Mouse (Mus musculus): Measurements from ENCODE around the gene Cnr2. TPM values are rescaled to one million over a fixed set of nuclear protein-coding genes. Genes with fewer than 3 reads are reported as not detected.

The Cnr2 gene
- total RNA-seq, 2 experiments from 2014 or later, result 0.09 TPM; not detected in 1

DNA sequence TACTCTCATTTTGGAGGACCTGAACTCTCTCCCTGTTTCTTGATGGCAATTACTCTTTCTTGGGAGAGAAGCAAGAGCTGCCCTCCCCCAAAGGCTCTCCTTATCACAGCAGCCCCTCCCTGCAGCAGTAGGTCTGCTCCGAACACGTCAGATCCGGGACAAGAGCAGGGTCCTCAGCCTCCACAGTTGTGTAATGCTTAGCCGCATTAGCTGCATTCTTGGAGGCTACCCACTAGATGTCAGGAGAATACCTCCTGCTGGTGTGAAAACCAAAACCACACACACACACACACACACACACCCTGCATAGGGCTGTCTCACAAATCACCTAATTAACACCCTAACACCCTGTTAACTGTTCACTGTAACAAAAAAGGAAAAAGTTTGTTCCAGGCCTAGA, 2.3 kb upstream of the Cnr2 start:
- intact Hi-C loops (cut with DNase I), result loop anchor here (5.0 kb wide), 1 partner anchor 69 kb away; the partner anchor contains the start of gene Gale

DNA sequence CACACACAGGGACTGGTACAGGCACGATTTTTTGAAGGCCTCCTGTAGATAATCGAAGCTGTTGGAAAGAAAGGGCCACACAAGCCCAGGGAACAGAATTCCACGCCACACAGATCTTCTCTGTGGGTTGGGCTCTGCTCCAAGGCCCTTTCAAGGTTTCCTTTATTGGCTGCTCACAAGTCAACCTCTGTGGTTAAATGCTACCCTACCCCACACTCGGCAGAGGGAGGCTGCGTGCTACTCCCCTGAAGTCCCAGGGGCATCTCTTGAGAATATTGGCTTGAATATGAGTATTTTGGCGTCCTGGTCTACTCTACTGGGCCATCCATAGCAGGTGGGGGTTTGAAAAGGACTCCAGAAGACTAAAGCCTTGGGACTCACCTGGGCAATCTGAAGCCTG, 963 bp downstream of the Cnr2 start:
- no peak for DNase-seq (ENCODE audit: low spot score in 2 of 2)
- intact Hi-C loops (cut with DNase I), result no loop called here

More for the DNA sequence above, 2.3 kb upstream of the Cnr2 start:
- no peak for DNase-seq (ENCODE audit: low spot score in 2 of 2)

DNA sequence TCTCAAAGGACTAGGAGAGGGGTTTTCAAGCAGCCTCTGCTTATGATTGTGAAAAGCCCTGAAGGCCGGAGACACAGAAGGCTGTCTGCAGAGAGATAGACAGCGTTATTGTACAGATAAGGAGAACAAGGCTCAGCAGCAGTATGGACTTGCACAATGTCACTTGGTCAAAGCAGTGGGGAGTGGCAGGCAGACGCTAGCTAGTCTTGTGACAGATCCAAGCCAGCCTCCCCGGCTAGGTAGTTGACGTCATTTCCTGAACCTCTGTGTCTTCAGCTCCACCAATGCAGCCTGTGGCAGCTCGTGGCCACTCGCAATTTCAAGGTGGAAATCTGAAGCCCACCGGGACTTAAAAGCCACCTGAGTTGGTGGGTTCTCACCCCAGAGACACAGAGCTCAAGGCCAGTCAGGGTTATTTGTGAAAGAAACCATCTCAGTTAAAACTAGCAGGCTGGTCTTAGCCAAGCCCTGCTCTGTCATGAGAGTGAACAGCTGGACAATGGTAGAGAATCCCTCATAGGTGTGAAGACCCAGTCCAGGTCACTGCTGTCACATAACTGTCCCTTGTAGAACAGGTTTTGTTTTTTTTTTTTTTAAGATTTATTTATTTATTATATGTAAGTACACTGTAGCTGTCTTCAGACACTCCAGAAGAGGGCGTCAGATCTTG, 3.3 kb downstream of the Cnr2 start:
- intact Hi-C loops (cut with DNase I), result no loop called here
- DNase-seq (ENCODE audit: low spot score in 2 of 2), result no peak

DNA sequence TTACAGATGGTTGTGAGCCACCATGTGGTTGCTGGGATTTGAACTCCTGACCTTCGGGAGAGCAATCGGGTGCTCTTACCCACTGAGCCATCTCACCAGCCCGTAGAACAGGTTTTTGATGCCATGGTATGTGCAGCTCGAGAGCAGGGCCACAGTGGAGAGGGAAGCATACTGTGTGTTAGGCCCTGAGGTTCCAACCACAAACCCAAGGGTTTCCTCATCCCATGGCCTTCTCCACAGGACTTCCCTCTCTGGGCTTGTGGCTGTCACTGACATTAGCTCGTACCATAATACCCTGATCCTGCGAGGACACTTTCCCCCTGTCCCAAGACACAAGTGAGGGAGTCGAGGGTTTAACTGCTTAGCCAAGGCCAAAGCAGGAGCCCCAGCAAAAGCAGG, 3.9 kb downstream of the Cnr2 start:
- intact Hi-C loops (cut with DNase I), result no loop called here

DNA sequence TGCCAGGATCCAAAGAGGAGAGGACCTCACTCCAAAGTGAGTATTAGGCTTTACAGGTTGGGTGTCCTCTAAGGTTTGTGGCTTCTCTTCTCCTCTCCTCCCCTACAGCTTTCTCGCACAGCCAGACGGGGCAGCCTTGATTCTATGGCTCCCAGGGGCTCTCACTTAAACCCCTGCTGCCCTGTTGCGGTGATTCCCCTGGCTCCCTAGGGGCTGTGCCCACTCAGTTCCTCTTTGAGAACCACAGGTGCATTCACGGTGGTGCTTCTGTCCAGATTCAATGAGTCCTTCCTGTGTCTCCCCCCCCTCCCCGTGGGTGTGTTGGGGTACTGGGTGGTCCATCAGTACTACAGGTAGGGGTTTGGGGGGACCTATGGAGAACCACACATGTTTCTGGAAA, 4.8 kb downstream of the Cnr2 start:
- intact Hi-C loops (cut with DNase I), result no loop called here

More for the DNA sequence above, 3.9 kb downstream of the Cnr2 start:
- DNase-seq (ENCODE audit: low spot score in 2 of 2), result no peak

DNA sequence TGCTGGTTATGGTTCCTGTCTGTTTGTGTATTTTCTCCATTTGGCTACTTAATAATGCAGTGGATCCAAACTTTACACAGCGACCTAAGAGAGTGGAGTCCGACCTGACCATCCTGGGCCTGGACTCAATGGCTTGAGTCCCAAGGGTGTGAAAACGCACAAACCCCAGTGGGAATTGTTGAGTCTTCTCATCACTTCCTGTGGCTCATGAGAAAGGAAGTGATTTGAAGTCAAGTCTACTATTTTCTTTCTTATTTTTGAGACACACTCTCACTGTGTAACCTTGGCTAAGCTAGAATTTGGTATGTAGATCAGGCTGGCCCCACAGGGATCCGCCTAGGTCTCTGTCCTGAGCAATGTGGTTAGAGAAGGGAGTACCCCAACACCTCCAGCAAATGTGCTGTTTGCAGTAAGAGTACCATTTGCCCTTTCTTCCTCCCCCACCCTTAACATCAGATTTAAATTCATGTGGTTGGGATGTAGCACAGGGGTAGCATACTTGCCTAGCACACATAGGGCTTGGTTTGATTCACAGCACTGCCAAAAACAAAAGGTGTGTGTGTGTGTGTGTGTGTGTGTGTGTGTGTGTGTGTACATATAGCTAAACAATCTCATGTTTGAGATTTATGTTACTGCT, 7.5 kb downstream of the Cnr2 start:
- intact Hi-C loops (cut with DNase I), result no loop called here
- DNase-seq (ENCODE audit: low spot score in 2 of 2), result no peak

More for the DNA sequence above, 4.8 kb downstream of the Cnr2 start:
- no peak for DNase-seq (ENCODE audit: low spot score in 2 of 2)

DNA sequence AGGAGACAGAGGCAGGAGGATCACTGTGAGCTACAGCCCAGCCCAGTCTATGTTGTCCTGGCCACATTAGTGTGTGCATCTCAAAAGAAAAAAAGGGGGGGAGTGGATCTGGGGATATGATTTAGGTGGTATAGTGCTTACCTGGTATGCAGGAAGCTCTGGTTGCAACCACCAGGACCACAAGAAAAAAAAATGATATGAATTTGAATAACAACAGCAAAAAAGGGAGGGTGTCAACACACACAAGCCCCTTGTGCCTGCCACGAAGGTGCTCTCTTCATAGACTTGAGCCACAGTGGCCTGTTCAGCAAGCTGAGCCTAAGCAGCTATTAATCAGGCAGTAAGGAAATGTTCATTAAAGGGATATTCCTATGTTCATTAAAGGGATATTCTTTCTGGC, 9.6 kb downstream of the Cnr2 start:
- no peak for DNase-seq (ENCODE audit: low spot score in 2 of 2)
- intact Hi-C loops (cut with DNase I), result no loop called here

DNA sequence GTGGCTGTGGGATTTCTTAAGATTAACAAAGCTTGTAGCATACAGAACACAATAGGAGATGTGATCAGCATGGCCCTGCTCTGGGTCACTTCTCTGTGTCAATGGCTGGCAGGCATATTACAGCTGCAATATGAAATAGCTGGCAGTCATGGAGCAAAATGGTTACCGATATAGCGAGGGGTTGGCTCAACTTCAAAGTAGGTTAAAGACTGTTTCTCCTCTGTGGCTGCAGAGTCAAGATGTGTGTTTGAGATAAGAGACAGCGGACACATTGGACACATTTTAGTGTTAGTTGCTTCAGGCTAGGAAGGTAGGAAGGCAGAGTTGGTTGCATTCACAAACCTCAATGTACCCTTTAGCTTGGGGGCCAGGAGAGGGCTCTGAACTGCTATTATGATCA, 11.4 kb downstream of the Cnr2 start:
- no peak for DNase-seq (ENCODE audit: low spot score in 2 of 2)
- intact Hi-C loops (cut with DNase I), result no loop called here

DNA sequence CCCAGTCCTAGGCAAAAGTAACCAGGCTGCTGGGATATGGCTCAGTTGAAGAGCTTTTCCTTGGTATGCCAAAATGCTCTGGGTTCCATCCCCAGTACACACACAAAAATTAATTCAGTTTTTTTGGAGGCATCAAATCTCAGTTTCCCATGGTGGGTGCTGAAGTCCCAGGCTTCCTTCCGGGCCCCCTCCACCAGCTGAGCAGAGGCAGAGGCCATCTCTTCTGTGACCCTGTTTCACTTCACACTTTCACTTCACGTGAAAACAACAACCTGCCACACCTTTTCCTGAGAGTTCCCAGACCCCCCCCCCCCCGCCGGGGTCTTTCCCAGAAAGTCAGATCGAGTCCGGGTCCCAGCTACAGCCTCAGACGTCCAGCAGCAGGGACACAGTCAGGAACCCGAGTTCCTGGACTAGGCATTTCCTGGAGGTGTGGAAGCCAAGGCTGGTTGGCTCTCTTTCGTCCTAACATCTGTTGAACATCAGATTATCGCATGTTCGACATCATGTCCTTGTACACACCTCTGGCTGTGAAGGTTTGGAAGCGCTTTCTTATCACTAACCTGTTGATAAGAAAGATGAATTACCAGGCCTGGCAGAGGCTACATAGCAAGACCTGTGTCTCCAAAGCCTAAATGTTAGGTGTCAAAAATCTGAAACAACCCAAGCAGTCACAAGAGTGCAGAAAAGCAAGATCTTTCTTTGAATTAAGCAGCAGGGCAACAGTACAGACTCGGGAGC, 14.3 kb downstream of the Cnr2 start:
- DNase-seq (ENCODE audit: low spot score in 2 of 2), result no peak

DNA sequence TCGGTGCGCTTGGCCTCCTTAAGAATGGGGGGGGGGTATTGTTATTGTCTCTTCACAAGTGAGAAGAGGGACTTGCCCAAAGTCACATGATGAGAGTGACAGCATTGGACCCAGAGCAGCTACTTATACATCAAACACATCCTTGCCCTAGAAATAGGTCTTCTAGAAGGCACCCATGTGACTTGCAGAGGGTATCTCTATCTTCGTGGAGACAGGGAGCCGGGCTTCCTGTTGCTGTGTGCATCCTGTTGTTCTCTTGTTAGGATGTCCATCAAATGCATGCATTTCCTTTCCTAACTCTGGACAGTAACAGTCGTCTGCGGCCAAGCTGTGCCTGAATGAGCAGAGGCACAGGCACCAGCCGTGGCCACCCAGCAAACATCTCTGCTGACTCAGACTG, 16.3 kb downstream of the Cnr2 start:
- intact Hi-C loops (cut with DNase I), result no loop called here
- DNase-seq (ENCODE audit: low spot score in 2 of 2), result no peak

More for the DNA sequence above, 14.3 kb downstream of the Cnr2 start:
- intact Hi-C loops (cut with DNase I), result no loop called here

DNA sequence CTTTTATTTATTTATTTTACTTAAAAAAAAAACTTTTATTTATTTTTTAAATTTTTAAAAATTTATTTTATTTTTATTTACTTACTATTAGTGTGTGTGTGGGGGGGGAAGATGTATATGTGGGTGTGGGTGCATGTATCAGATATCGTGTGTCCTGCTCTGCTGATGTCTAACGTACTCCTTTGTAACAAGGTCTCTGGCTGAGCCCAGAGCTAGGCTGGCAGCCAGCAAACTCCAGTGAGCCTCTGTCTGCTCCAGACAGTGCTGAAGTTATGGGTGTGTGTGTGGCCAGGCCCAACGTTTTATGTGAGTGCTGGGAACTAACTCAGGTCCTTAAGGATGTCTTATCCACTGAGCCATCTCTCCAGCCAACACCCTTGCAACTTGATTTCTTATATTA, 17.0 kb downstream of the Cnr2 start:
- no peak for DNase-seq (ENCODE audit: low spot score in 2 of 2)

DNA sequence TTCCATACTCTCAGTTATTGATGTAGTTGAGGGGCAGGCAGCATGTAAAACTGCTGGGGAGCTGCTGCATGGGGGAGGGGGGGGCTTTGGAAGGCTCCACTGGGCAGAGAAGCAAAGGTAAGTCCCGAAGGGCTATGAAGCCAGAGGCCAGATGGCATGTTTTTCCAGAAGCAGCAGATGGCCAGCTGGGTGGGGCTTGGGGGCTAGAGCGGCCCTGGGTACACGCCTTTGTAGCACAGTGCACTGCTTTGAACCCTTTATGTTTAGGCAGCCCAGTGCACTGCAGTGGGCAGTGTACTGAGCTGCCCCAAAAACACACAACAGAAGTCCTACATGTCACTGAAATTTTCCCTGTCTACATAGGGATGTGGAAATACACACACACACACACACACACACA, 17.6 kb downstream of the Cnr2 start:
- DNase-seq (ENCODE audit: low spot score in 2 of 2), result no peak
- intact Hi-C loops (cut with DNase I), result no loop called here

More for the DNA sequence above, 17.0 kb downstream of the Cnr2 start:
- intact Hi-C loops (cut with DNase I), result no loop called here

DNA sequence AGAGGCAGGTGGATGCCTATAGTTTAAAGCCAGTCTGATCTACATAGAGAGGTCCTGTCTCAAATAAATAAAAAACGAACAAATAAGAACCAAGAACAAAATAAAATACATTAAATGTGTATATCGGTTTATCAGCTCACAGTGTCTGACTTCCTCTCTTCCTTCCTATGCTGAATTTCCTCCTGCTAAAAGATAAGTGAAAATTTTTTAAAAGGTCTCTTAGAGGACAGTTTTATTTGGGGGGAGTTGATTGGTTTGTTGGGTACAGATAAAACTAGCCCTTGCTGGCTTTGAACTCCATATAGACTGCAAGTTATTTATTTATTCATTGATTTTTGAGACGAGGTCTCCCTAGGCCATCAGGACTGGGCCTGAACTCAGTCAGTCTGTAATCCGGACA, 18.2 kb downstream of the Cnr2 start:
- intact Hi-C loops (cut with DNase I), result no loop called here
- DNase-seq (ENCODE audit: low spot score in 2 of 2), result no peak

DNA sequence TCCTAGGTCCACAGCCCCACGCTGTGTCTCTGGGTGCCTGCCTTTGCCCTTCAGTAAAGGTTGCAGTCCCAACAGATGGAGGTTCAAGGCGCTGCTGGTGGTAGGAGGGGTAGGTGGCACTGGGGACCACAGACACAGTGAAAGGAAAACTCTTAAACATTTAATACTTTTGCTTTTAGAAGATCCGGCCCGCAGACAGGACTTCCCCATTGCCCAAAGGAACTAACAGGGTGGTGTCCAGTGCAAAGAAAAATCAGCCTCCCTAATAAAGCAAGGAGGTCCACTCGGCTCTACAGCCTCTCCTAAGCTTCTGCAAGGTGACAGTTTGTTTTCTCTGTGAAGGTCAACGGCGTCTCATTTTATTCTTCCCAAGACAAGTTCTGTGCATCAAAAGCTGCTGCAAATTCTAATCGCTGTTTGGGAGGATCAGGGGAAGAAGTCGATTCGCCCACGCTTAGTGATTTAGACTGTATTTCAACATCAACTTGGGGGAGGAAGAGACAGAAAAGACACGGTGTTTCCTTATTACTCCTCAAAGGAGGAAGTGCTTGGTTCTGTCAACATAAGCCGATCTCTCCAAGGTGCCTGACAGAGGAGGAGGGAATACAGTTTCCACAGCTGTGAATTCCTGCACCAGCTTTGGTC, 23.6 kb downstream of the Cnr2 start:
- intact Hi-C loops (cut with DNase I), result no loop called here

DNA sequence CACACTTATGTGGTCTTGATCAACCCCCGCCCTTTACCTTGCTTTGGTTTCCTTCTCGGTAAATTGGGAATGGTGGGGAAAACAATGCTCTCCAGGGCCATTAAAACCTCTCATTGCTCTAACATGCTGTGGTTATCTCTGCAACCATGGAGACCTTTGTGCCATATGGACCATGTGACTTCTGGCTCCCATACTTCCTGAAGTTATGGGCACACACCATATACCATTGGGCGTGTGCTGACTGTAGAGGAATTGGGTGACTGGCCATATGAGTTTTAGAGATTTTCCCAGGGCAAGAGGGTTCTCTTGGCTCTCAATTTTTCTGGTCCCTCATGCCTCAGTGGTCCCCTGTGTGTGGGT, 24.1 kb downstream of the Cnr2 start:
- intact Hi-C loops (cut with DNase I), result no loop called here

More for the DNA sequence above, 23.6 kb downstream of the Cnr2 start:
- DNase-seq (ENCODE audit: low spot score in 2 of 2), result no peak

DNA sequence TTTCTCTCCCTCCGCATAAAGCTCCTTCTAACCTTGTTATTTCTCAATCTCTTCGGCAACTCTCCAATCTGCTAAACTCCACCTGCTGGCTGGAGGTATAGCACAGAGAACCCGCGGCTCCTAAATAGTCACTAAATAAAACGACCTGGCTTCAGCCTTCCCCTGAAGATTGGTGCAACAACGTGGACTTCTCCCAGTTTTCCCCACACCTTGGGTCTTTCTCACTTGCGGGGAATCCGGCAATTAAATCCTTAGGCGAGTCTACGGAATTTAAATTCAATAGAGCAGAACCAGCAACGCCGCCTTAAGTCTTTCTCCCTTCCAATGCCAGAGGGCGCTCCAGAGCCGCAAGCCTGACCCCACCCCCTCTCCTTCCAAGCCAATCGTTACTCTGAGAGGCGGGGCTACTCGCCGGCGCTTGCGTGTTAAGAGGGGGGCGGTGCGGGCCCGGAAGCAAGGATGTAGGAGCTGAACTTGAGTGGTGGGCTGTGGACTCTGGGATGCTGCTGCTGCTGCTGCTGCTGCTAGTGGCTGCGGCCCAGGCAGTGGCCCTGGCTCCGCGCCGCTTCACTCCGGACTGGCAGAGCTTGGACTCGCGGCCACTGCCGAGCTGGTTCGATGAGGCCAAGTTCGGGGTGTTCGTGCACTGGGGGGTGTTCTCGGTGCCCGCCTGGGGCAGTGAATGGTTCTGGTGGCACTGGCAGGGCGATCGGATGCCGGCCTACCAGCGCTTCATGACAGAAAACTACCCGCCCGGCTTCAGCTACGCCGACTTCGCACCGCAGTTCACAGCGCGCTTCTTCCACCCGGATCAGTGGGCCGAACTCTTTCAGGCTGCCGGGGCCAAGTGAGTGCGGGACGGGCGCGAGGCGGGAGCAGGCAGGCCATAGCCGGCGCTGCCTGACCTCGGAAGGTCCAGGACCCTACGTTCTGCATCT, 25.4 kb downstream of the Cnr2 start, which contains the start of gene Fuca1:
Gene Fuca1 (plus strand): TSS at position 432 of the 938 bp plus-strand sequence.
- intact Hi-C loops (cut with DNase I), result loop anchor here (1.0 kb wide), 1 partner anchor 30 kb away; no protein-coding TSS in a partner anchor
- peak; percentile 96 for DNase-seq (ENCODE audit: low spot score in 2 of 2)

More for the DNA sequence above, 24.1 kb downstream of the Cnr2 start:
- no peak for DNase-seq (ENCODE audit: low spot score in 2 of 2)

DNA sequence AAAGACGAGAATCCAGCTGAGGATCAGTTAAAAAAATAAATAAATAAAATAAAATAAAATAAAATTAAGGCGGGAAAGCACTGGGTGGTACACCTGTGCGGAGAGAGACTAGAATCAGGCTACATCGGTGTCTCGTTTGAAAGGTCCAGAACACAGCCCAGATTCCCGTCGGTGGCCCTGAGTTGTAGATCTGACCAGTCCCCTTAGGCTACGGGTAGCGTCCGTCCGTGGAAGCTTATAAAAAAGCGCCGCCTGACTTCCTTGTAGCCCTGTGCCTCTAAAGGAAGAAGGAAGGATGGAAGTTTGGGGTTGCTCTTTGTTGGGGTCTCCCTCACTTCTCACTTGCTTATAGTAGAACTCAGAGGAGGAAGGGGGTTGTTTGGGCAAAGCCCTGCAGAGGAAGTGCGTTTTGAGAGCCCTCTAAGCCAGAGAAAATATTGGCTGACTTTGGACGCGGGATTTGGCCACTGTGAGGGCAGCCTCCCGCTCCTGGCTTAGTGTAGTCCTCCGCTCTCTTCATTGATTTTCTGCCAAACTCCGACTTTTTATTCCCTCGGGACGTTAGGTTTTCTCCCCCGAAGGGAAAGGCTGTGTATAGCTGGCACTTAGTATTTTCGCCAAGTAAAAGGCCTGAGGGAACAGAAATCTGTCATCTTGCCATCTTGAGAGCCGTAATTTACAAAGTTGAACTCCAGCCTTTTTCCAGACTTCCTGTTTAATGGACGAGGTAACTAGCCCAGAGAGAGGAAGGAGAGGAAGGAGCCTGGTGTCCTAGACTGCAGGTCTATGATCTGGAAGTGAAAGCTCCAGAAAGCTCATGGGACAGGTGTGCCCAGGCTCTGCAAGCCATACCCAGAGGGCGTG, 26.3 kb downstream of the Cnr2 start:
- intact Hi-C loops (cut with DNase I), result no loop called here
- DNase-seq (ENCODE audit: low spot score in 2 of 2), result no peak

DNA sequence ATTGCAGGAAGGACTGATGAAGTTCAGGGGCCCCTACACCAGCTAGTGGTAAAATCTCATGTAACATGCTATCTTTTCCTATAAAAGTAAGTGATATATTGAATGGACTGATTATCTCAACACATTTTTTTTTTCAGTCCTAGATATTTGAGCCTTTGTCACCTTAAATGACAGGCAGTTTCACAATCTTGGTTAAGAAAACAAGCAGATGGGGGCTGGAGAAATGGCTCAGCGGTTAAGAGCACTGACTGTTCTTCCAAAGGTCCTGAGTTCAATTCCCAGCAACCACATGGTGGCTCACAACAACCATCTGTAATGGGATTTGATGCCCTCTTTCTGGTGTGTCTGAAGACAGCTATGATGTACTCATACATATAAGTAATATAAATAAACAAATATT, 27.0 kb downstream of the Cnr2 start:
- intact Hi-C loops (cut with DNase I), result no loop called here
- no peak for DNase-seq (ENCODE audit: low spot score in 2 of 2)

Data from left cerebral cortex, postnatal 14 days (tissue).